9 mouse cellular contexts compared by ENCODE assay signal in the genomic region with DNA sequence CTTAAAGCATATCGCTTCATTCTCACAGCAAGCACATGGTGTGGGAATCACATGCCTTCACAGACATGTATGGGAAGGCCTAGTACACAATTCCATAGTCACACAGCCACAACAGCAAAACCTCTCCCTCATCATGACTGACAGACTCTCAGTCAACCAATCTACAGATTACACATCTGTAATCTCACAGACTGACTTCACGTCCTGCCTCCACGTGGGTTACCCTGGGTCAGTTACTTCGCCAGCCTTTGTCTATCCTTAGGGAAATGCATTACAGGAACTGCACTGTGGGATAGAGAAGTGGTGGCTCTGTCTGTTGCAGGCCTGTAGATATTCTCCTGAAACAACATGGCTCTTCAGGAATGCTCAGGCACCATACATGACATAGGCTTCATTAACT. TPM values are rescaled to one million over a fixed set of nuclear protein-coding genes. Genes with fewer than 3 reads are reported as not detected.
A peak's percentile ranks its signal among the peaks of the same experiment; 100 is the strongest.
DNase-seq lines count a peak whose midpoint lies in the region; ATAC-seq and TF ChIP-seq lines count a peak whose summit lies in the region.
"Had no signal": no experiment of that assay in that cellular context is flagged by ENCODE, and none has a peak within 500 bp of the region (broad histone marks: within the 10 kb centered on the region; RNA-seq: fewer than 3 reads in every experiment).

No protein-coding gene starts in this region.

- peak overlapping the region; percentile 55 for H3K4me2 ChIP-seq in kidney, embryonic 16.5 days (replicated peaks; ENCODE audit: low read depth, low read length)
- peak overlapping the region; percentile 82 for H3K4me2 ChIP-seq in hindbrain, embryonic 16.5 days (ENCODE audit: low read length)
- peak overlapping the region; percentile 75 for H3K4me2 ChIP-seq in midbrain, postnatal 0 days (ENCODE audit: low read depth, low read length, poor library complexity, severe bottlenecking)

- no peak overlapping the region for H3K27ac ChIP-seq in kidney, embryonic 16.5 days (ENCODE audit: low read length)
- H3K27ac ChIP-seq in bone marrow, adult 2 months (ENCODE audit: control insufficient read depth, insufficient read depth, low read depth, low read length, poor library complexity) = no peak overlapping the region
- H3K27ac ChIP-seq in hindbrain, embryonic 16.5 days (ENCODE audit: low read depth, low read length) = no peak overlapping the region
- no peak overlapping the region for H3K27ac ChIP-seq in midbrain, postnatal 0 days (ENCODE audit: low read depth, low read length)

- H3K27me3 ChIP-seq in kidney, embryonic 16.5 days (ENCODE audit: insufficient read depth, low read length) = no peaks in the 10 kb centered on the region
- no peaks in the 10 kb centered on the region for H3K27me3 ChIP-seq in hindbrain, embryonic 16.5 days (replicated peaks; ENCODE audit: control insufficient read depth, insufficient read depth, low read length)
- H3K27me3 ChIP-seq in midbrain, postnatal 0 days (ENCODE audit: insufficient read depth, low read length) = no peaks in the 10 kb centered on the region

- H3K4me3 ChIP-seq in kidney, embryonic 16.5 days (ENCODE audit: low read length) = peak overlapping the region; percentile 96
- peak overlapping the region; percentile 5 for H3K4me3 ChIP-seq in bone marrow, adult 2 months (replicated peaks; ENCODE audit: control insufficient read depth, low read depth, low read length)
- peak overlapping the region; percentile 71 for H3K4me3 ChIP-seq in hindbrain, embryonic 16.5 days (ENCODE audit: low read length)
- peak overlapping the region; percentile 68 for H3K4me3 ChIP-seq in midbrain, postnatal 0 days (ENCODE audit: low read depth, low read length)

- peak overlapping the region; percentile 91 for H3K9ac ChIP-seq in kidney, embryonic 16.5 days (replicated peaks; ENCODE audit: low read length)
- H3K9ac ChIP-seq in hindbrain, embryonic 16.5 days (ENCODE audit: low read depth, low read length) = peak overlapping the region; percentile 87
- peak overlapping the region; percentile 74 for H3K9ac ChIP-seq in midbrain, postnatal 0 days (replicated peaks; ENCODE audit: low read length, poor library complexity, severe bottlenecking)

- H3K9me3 ChIP-seq in kidney, embryonic 16.5 days (ENCODE audit: low read length) = no peaks in the 10 kb centered on the region
- H3K9me3 ChIP-seq in hindbrain, embryonic 16.5 days (ENCODE audit: control insufficient read depth, low read length) = no peaks in the 10 kb centered on the region
- H3K9me3 ChIP-seq in midbrain, postnatal 0 days (ENCODE audit: low read length) = no peaks in the 10 kb centered on the region

- peaks cover 7% of the 10 kb centered on the region for H3K4me1 ChIP-seq in kidney, embryonic 16.5 days (ENCODE audit: insufficient read depth, low read length)
- no peaks in the 10 kb centered on the region; the same call in 1 of the 2 replicates for H3K4me1 ChIP-seq in bone marrow, adult 2 months (ENCODE audit: control insufficient read depth, insufficient read depth, low read length)
- peaks cover 14% of the 10 kb centered on the region for H3K4me1 ChIP-seq in hindbrain, embryonic 16.5 days (ENCODE audit: control insufficient read depth, insufficient read depth, low read depth, low read length)
- H3K4me1 ChIP-seq in midbrain, postnatal 0 days (ENCODE audit: insufficient read depth, low read length) = peaks cover 8% of the 10 kb centered on the region; the same call in 1 of the 2 replicates

- peaks cover 41% of the 10 kb centered on the region for H3K36me3 ChIP-seq in kidney, embryonic 16.5 days (ENCODE audit: insufficient read depth, low read length)
- H3K36me3 ChIP-seq in hindbrain, embryonic 16.5 days (ENCODE audit: control insufficient read depth, insufficient read depth, low read length) = peaks cover 17% of the 10 kb centered on the region
- peaks cover 29% of the 10 kb centered on the region for H3K36me3 ChIP-seq in midbrain, postnatal 0 days (ENCODE audit: insufficient read depth, low read length)

- no peak for TF ChIP-seq CTCF in bone marrow, adult 2 months (IDR thresholded peaks at IDR 0.05; ENCODE audit: control insufficient read depth, insufficient read depth, low read length)
- TF ChIP-seq CTCF in midbrain, postnatal 0 days (IDR thresholded peaks at IDR 0.05) = no peak

- no peak for ATAC-seq in kidney, embryonic 16.5 days (ENCODE audit: low FRiP score, low TSS enrichment)
- no peak for ATAC-seq in hindbrain, embryonic 16.5 days
- ATAC-seq in midbrain, postnatal 0 days (ENCODE audit: low FRiP score) = no peak

- WGBS in kidney, embryonic 16.5 days = 66% methylated on average over 4 of the region's 4 CpGs
- 60% methylated on average over 4 of the region's 4 CpGs for WGBS in bone marrow, adult 2 months
- whole genome bisulfite sequencing in hindbrain, embryonic 16.5 days = 77% methylated on average over 4 of the region's 4 CpGs
- 76% methylated on average over 4 of the region's 4 CpGs for WGBS in midbrain, postnatal 0 days

- no peak for DNase-seq in kidney, postnatal 10 days
- no peak for DNase-seq in midbrain, postnatal 0 days (ENCODE audit: low spot score)
- DNase-seq in cerebellum, postnatal 4 days (ENCODE audit: low spot score in 2 of 2) = no peak
- DNase-seq in urinary bladder, postnatal 10 days (ENCODE audit: low spot score) = no peak
- DNase-seq in spleen, postnatal 4 days (ENCODE audit: low spot score in 2 of 2) = no peak
- DNase-seq: adrenal gland, postnatal 14 days had no signal

- no peak for TF ChIP-seq POLR2A in bone marrow, adult 2 months (IDR thresholded peaks at IDR 0.05; ENCODE audit: borderline replicate concordance, control insufficient read depth, low read depth, low read length)

RNA-seq across cellular contexts. Expression of gene Mrpl21, which starts 0.8 kb away (rescaled TPM):
- 117 and 125 TPM in 2 replicates for polyA plus RNA-seq in kidney, embryonic 16.5 days (2015; fragmentation: Nextera tagmentation; extraction: Ambion mirVana)
- 33.0 and 39.3 TPM in 2 replicates for polyA plus RNA-seq in bone marrow, adult 2 months (2011; ENCODE audit: insufficient read depth, insufficient read length, low replicate concordance, missing spikeins)
- polyA plus RNA-seq in hindbrain, embryonic 16.5 days (2015; fragmentation: Nextera tagmentation; extraction: Ambion mirVana) = 96.4 and 97.4 TPM in 2 replicates
- total RNA-seq in midbrain, postnatal 0 days (2014; rRNA removed) = 48.4 and 48.7 TPM in 2 replicates
- polyA plus RNA-seq in midbrain, postnatal 0 days (2015; fragmentation: Nextera tagmentation; extraction: Ambion mirVana) = 92.7 and 93.3 TPM in 2 replicates

RNA-seq across cellular contexts. Expression of gene Ighmbp2, which starts 0.9 kb away (rescaled TPM):
- 11.2 and 11.6 TPM in 2 replicates for polyA plus RNA-seq in kidney, embryonic 16.5 days (2015; fragmentation: Nextera tagmentation; extraction: Ambion mirVana)
- 1.8 and 5.5 TPM in 2 replicates for polyA plus RNA-seq in bone marrow, adult 2 months (2011; ENCODE audit: insufficient read depth, insufficient read length, low replicate concordance, missing spikeins)
- polyA plus RNA-seq in hindbrain, embryonic 16.5 days (2015; fragmentation: Nextera tagmentation; extraction: Ambion mirVana) = 10.0 and 11.5 TPM in 2 replicates
- 11.8 and 12.3 TPM in 2 replicates for total RNA-seq in midbrain, postnatal 0 days (2014; rRNA removed)
- 10.2 and 10.8 TPM in 2 replicates for polyA plus RNA-seq in midbrain, postnatal 0 days (2015; fragmentation: Nextera tagmentation; extraction: Ambion mirVana)

RNA-seq across cellular contexts. Expression of gene Cpt1a, which starts 40.2 kb away (rescaled TPM):
- polyA plus RNA-seq in kidney, embryonic 16.5 days (2015; fragmentation: Nextera tagmentation; extraction: Ambion mirVana) = 44.5 and 46.4 TPM in 2 replicates
- polyA plus RNA-seq in bone marrow, adult 2 months (2011; ENCODE audit: insufficient read depth, insufficient read length, low replicate concordance, missing spikeins) = 11.5 and 27.9 TPM in 2 replicates
- 17.6 and 22.4 TPM in 2 replicates for polyA plus RNA-seq in hindbrain, embryonic 16.5 days (2015; fragmentation: Nextera tagmentation; extraction: Ambion mirVana)
- 29.1 and 35.8 TPM in 2 replicates for total RNA-seq in midbrain, postnatal 0 days (2014; rRNA removed)
- polyA plus RNA-seq in midbrain, postnatal 0 days (2015; fragmentation: Nextera tagmentation; extraction: Ambion mirVana) = 15.7 and 17.4 TPM in 2 replicates

Comparison
In these comparisons a context has a peak if more than half of its experiments do, and no peak if none do; other contexts are left out.
1. H3K4me3 ChIP-seq: peak in every context shown above with its lines; median percentile 96 in kidney, embryonic 16.5 days; 71 in hindbrain, embryonic 16.5 days; 68 in midbrain, postnatal 0 days; 5 in bone marrow, adult 2 months.